Mouse (Mus musculus) embryonic fibroblast, embryonic 13.5 days (primary cell): ENCODE data around the gene Olfr263. TPM values are rescaled to one million over a fixed set of nuclear protein-coding genes. Genes with fewer than 3 reads are reported as not detected.

ENCODE experiments used
- H3K27ac ChIP-seq: 2 replicates; pipeline ENCODE4 v1.5.1; 2012; ENCODE audit warnings: low read length, control low read depth, inconsistent platforms; ENCODE audit not compliant: insufficient read depth
- H3K4me1 ChIP-seq: 2 replicates; pipeline ENCODE4 v1.6.1; 2011; ENCODE audit warnings: low read length; ENCODE audit not compliant: control insufficient read depth, insufficient read depth
- H3K4me3 ChIP-seq: 2 replicates; pipeline ENCODE4 v1.5.1; 2011; ENCODE audit warnings: mild to moderate bottlenecking, control low read depth, low read length; ENCODE audit not compliant: insufficient read depth
- CTCF ChIP-seq: IDR thresholded peaks from 2 replicates; pipeline ENCODE4 v1.5.1; 2011; ENCODE audit warnings: mild to moderate bottlenecking, control low read depth, low read length, moderate library complexity, borderline replicate concordance; ENCODE audit not compliant: insufficient read depth
- POLR2A ChIP-seq: IDR thresholded peaks from 2 replicates; pipeline ENCODE4 v1.6.1; 2011; ENCODE audit warnings: low read depth, mild to moderate bottlenecking, control low read depth, low read length, moderate library complexity
- polyA plus RNA-seq: library from polyadenylated mRNA; stranded (reverse); fragments of >200 nt; gene quantifications from 2 replicates; pipeline ENCODE4 v1.2.4, GENCODE M21; 2011; ENCODE audit warnings: low read depth; ENCODE audit not compliant: missing spikeins, insufficient read length

Gene Olfr263
- polyA plus RNA-seq, 1 experiment = not detected

DNA sequence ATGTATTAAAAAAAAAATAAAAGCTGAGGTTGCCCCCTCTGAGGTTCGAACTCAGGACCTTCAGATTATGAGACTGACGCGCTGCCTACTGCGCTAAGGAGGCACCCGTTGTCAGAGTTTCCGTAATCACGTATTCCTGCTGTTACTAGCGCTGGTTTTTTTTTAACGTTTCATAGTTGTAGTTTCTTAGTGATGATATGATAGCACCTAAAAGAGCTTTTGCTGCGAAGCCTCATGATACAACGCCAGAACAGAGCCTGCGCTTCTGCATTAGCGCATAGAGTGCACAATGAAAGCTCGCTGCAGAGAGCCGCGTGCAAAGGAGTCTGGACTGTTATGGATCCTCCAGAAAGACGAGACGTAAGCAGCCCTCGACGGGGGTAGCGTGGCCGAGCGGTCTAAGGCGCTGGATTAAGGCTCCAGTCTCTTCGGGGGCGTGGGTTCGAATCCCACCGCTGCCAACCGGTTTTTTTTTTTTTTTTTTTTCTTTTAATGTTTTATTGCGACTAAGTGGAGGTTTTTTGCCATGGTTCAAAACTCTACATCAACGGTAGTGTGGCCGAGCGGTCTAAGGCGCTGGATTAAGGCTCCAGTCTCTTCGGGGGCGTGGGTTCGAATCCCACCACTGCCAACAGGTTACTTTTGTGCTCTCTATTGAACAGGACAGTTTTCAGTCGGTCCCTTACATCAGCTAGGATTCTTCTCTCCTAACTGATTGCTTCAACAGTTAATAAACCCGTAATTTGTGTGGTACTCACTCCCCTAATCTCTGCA, 40.4 kb downstream of the Olfr263 start:
- H3K4me1 ChIP-seq = 0 out of 2 replicates have a peak, but pooled peaks cover 2% of the 10 kb centered on the region
- TF ChIP-seq CTCF (no peak), POLR2A (no peak)
- peak overlapping the region; percentile 52 for H3K4me3 ChIP-seq
- H3K27ac ChIP-seq = no peak overlapping the region

DNA sequence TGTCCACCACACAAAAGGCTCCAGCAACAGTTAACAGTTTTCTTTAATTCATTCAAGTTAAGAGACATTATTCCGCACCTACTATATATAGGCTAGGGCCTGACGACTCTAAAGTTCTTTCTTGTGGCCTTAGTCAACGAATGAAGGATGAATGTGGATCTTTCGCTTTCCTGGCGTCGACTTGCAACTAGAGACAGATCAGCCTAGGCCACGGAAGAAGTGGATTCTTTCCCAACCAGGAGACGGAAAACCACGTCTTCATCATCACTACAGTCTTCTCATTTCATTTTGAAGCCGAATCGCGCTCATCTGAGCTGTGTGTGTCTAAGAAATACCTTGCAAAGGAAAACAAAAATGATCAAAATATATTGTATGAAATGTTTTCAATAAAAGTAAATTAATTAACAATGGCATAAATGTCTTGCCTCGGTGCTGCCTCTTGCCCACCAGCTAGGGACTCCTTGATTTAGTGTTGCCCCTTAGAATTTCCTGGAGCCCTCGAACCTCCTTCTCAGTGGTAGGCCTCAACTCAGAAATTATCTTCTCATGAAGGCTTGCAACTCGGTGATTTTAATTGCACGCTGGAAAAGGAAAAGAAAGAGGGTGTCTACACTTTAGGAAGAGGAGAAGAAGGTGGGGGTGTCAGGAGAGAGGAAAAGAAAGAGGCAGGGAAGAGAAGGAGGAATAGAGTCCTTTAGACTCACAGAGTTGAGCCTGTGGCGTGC, 41.2 kb downstream of the Olfr263 start:
- H3K4me3 ChIP-seq = peak overlapping the region; percentile 12; the same call in 1 of the 2 replicates
- TF ChIP-seq CTCF = no peak

DNA sequence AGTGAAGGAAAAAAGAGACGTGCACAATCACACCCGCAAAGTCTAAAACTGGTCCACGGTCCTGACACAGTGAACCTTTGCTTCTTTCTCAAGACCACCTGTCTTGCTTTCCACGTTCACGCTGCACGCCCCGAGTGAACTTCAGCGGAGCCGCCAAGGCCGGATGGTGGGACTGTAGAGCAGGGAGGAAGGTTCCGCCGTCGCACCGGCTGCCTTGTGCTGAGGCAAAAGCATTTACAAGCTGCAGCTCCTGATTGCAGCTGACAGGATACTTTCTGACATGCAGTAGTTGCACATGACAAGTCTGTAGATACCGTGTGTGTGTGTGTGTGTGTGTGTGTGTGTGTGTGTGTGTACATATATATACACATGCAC, 41.7 kb downstream of the Olfr263 start:
- no peak for TF ChIP-seq CTCF
- TF ChIP-seq POLR2A = no peak
- Histone ChIP-seq H3K27ac (no peak overlapping the region), H3K4me1 (0 out of 2 replicates have a peak, but pooled peaks cover 2% of the 10 kb centered on the region), H3K4me3 (peak overlapping the region; percentile 11; the same call in 1 of the 2 replicates)

More for the DNA sequence above, 41.2 kb downstream of the Olfr263 start:
- H3K27ac ChIP-seq = no peak overlapping the region
- 0 out of 2 replicates have a peak, but pooled peaks cover 2% of the 10 kb centered on the region for H3K4me1 ChIP-seq

DNA sequence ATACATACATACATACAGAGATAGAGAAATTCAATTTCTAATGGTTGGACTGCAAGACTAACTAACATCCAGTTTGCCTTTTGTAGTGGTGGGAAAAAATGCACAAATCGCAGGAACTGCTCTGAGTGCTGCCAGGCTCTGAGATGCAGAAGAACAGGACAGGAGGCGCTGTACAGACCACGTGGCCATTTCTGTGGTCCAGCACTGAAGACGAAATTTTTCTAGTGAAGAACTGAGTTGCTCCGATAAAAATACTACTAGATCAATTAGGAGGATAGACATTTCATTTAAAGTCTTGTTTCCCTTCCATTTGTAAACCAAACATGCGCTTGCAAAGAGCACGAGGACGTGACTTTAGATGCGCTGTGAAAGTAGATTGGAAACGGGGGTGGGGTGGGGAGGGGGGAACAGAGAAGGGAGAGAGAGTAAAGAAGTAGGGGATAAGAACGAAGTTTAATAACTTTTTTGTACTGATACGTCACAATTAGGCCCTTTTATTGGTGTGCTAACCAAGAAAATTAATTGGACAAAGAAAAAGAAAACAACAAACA, 42.2 kb downstream of the Olfr263 start:
- H3K27ac ChIP-seq = no peak overlapping the region
- H3K4me3 ChIP-seq = peak overlapping the region; percentile 64
- no peak for TF ChIP-seq POLR2A
- peak; percentile 58; the same call in 1 of the 2 replicates for TF ChIP-seq CTCF
- 0 out of 2 replicates have a peak, but pooled peaks cover 2% of the 10 kb centered on the region for H3K4me1 ChIP-seq

DNA sequence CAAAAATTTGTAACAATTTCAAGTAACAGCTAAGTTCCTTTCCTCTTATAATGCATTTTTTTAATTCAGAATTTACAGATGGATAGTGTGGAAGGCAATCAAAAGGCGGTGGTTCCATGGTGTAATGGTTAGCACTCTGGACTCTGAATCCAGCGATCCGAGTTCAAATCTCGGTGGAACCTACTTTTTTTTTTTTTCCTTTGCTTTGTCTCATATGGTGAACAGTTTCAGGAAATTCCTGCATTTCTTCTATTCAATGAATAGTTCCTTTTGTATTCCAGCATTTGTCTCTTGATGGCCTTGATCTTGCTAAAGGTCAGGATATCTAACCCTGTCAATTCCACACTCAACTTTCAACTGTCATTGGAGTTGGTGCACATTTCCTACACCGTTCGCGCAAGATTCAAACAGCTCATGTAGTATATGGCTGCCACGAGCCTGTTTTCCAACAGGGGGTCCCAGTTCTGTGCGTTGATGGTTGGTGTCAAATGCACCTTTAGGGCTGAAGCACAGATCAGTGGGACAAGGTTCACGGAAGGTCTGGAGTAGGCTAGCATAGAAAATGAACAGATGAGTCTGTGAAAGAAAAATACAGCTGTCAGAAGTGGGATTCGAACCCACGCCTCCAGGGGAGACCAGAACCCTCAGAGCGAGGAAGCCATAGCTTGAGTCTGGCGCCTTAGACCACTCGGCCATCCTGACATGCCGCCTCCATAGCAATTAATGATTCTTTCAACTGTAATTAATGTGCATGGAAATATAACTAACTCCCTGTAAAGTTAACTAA, 43.0 kb downstream of the Olfr263 start:
- H3K27ac ChIP-seq = no peak overlapping the region
- H3K4me1 ChIP-seq = 0 out of 2 replicates have a peak, but pooled peaks cover 2% of the 10 kb centered on the region
- peak overlapping the region; percentile 34 for H3K4me3 ChIP-seq
- TF ChIP-seq POLR2A (no peak), CTCF (no peak)

DNA sequence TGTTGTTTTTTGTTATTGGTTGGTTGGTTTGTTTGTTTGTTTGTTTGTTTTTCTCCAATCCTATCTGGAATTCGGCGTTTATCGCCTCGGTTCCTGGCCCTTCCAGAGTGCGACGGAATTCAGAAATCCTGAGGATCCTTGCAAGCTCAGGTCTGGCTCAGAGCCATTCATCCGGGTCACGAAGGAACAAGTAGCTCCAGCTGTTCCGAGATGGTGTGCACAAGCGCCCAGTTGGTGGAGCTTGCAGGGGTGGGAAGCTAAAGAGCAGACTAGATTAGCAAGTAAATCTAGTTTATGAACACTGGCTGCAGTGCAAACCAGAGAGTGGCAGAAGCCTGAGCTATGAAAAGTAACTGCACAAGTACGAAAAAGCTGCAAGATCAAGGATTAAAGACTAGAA, 43.6 kb downstream of the Olfr263 start:
- H3K4me3 ChIP-seq = peak overlapping the region; percentile 49
- peak overlapping the region; percentile 39 for H3K27ac ChIP-seq
- TF ChIP-seq POLR2A (peak; percentile 36; the same call in 1 of the 2 replicates), CTCF (no peak)
- H3K4me1 ChIP-seq = 0 out of 2 replicates have a peak, but pooled peaks cover 2% of the 10 kb centered on the region

DNA sequence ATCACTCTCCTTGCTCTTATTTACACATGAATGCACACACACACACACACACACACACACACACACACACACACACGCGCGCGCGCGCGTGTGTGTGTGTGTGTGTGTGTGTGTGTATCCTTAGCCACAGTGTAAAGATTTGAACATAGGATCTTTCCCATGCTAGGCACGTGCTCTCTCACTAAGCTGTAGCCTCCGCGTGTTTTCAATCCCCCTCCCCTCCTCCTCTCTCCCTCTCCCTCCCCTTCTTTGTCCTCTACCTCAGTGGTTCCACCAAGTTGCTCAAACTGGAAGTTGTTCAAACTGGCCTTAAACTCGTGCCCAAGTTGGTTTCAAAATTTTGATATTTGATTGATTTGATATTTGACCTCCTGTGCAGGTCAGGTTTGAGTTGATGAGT, 47.3 kb downstream of the Olfr263 start:
- Histone ChIP-seq H3K27ac (no peak overlapping the region), H3K4me1 (0 out of 2 replicates have a peak, but pooled peaks cover 3% of the 10 kb centered on the region), H3K4me3 (no peak overlapping the region)
- TF ChIP-seq CTCF (no peak), POLR2A (no peak)

DNA sequence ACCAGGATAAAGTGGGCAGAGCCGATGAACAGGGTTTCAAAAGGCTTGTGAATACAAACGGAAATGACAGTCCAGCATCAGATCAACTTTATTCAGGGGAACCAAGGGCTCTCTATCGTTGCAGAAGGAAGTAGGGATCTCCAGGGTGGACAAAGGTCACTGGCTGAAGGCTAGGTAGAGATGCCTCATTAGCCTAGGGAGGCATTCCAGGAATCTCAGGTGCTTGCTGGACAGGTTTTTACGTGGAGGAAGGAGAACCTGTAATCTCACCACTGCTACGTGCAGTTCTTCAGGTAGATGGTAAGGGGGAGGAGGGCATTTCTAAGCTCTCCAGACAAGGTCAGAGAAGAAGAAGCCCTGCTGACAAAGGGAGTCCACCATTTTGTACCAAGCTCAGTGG, 48.2 kb downstream of the Olfr263 start:
- 0 out of 2 replicates have a peak, but pooled peaks cover 3% of the 10 kb centered on the region for H3K4me1 ChIP-seq
- no peak overlapping the region for H3K27ac ChIP-seq
- H3K4me3 ChIP-seq = no peak overlapping the region
- no peak for TF ChIP-seq CTCF
- TF ChIP-seq POLR2A = no peak

DNA sequence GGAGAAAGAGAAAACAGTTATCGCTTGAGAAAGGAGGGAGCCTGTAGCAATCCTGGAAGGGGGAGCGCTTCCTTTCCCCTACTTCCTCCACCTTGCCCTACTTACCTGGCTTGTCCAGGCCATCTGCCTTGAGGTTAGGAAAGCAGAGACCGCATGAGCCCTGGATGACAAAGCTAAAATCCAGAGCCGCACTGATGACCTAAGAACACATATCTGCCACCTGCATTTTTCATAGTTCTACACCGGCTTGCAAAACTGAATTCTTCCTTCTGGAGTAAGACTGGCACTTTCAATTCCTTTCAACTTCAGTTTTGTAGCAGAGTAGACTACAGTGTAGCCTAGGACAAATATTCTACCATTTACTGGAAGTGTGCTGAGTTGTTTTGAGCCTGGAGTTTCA, 48.9 kb downstream of the Olfr263 start:
- Histone ChIP-seq H3K4me1 (0 out of 2 replicates have a peak, but pooled peaks cover 3% of the 10 kb centered on the region), H3K27ac (no peak overlapping the region), H3K4me3 (no peak overlapping the region)
- TF ChIP-seq POLR2A (no peak), CTCF (no peak)
